Mouse (Mus musculus): ENCODE data around the gene Defb45.

The Defb45 gene

DNA sequence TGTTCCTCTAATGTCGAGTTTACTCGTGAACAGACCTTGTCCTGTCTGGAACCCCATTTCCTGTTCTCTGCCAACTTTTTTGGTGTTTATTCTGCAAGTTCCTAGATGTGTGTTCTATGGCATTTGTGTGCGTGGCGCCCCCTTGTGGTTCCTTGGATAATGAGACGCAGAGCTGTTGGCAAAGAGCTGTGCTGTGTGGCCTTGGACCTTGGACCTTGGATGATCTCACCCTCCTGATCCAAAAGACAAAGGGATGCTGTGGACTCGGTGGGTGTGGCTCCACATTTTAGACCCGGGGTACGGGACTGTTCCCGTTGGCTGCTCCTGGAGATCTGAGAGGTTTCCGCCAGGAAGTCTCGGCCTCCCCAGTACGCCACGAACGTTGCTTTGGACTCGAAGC, 4.9 kb upstream of the Defb45 start, which contains the start of gene Defb36:
TSS of gene Defb36 (plus strand) at position 271 of the 400 bp plus-strand sequence.
- DNase-seq = no peak

DNA sequence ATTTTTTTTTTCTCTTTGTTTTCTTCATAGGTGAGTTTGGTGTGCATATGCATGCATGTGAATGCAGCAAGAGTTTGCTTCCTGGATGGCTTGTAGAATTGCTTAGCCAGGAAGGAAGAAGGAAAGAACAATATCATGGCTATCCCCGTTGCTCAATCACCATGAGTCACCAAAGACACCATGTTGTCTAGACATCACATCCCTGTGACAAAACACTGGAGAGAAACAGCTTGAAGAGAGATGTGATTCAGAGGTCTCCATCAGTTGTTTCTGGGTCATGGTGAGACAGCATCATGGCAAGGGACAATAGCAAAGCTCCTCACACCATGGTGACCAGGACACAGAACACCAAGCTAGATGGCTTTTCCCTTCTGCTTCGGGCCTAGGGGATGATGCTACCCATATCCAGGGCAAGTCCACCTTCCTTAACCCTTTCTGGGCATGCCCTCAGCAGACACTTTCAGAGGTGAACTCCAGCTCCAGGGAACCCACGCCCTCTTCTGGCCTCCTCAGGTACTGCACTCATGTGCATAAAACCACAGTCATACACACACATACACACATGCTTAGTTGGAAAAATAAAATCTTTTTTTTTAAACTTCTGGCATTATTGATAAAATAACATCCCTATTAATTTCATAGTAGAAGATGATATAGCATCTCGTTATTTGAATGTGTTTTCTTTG, 2.2 kb upstream of the Defb45 start:
- no peak for DNase-seq

DNA sequence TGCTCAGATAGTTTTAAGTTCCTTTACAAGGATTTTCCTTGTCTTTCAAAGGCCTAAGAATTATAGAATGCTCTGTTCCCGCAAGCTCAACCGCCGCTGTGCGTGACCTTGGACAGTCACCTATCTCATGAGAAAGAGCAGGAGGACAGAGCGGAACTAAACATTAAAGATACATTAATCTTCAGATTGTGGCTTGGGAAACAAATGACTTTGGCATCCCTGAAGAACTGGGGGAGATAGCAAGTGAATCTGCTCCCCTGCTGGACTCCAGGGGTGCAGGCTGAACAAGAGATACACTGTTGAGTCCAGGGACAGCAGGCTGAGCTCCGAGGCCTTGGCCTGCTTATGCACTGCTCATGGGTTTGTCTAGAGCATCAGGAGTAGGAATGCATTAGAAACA, 877 bp upstream of the Defb45 start:
- no peak for DNase-seq

DNA sequence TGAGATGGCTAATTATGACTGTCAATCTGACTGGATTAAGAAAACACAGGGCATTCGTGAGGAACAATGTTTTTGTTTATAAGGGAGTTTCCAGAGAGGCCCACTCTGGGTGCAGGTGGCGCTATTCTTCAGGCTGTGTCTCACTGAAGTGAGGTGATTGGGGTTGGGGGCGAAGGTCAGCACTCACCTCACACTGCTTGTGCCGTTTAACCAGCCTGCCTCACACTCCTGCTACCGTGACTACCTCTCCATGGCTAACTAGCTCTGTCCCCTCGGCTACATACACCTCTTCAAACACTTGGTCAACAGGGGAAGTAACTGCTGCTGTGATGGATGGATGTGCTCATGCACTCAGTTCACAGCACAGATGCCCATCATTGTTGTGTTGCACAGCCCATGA, 10.2 kb downstream of the Defb45 start:
- no peak for DNase-seq

DNA sequence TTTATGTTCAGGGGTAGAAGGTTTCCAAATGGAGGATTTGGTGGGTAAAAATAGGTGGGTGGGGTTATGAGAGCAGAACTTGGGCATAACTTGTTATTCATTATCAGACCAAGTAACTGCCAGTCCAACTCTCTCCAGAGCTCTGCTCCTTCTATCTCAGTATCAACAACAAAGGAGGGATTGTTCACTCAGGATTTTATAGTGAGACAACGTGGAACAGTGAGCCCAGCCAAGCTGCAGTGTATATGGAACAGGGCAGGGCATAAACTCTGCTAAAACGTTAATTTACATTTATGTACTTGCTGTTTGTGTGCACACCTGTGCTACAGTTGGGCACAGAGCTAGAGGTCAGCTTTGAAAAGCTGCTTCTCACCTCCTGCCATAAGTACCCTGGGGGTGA, 10.7 kb downstream of the Defb45 start:
- no peak for DNase-seq

DNA sequence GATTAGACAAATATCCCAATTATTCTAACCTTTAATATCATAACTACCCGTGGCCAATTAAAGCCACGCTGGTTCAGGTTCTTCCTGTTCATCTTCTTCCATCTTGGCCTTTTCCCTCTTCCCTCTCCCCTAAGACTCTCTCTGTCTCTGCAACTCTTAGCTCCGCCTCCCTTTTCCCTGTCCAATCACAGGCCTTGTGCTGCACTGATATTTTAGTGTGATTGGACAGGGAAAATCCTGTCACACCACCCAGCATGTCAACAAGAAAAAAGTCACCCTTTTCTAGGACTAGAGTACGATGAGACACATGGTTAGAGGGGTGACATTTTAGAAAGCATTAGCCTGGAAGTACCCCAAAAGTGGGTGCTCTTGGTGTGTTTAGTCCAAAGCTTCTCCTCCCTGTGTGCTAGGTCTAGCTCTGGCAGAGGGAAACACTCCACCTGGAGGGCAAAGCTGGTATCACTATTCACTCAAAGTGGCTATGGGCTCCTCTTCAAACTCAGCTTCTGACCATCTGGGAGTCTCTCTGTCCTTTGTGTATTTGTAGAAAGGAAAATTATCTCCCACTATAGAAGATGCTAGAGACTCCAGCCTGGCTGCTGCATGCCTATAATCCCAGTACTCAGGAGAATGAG, 12.2 kb downstream of the Defb45 start:
- no peak for DNase-seq

DNA sequence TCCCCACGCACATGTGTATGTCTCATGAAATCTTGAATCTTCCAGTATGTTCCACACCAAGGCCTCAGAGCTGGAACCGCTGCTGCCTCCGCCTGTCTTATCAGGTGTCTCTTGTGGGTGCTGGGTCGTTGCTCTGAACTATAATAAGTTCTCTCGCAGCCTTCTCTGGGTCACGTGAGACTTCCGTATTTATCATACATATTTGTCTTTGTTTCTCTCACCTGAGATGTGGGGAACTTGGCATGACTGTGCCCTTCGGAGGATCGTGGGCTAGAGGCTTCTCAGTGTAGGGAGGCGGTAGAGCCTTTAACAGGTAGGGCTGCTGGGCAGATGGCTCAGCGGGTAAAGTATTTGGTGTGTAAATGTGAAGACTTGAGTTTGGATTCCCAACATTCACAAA, 18.6 kb downstream of the Defb45 start:
- no peak for DNase-seq

DNA sequence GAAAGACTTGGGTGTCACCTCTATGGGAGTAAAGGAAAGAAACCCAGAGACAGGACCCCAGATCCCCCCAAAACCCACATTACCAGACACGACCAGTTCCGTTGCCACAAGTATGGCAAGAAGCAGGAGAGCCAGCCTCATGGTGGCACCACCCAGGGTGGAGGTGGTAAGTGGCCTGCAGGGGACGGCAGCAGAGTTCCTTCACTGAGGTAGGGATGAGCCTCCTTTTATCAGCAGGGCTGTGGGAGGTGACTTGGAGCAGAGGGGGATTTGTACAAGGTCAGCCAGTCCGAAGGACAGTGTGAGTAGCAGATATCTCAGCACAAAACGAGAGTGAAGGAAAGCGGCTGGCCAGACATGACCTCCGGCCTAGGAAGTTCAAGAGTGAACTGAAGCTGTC, 19.1 kb downstream of the Defb45 start, which contains the start of gene Defb19:
TSS of gene Defb19 (minus strand) at position 206 of the 400 bp plus-strand sequence.
- no peak for DNase-seq

DNA sequence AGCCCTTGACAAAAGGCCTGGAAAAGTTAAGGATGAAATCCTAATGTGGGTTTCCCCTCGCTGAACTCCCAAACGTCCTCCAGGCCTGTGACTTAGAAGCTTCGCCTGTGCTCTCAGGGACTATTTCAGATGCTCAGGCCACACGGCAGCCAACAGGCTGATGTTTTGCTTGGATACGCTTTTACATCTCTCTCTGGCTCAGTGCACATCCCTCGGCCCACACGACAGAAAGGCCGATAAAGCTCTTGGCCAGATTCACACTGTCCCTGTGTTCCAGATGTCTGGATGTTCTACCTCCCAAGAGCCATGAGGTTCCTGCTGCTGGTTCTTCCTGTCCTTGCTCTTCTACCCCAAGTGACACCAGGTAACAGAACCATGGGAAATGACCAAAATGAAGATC, 25.7 kb downstream of the Defb45 start:
- no peak for DNase-seq

DNA sequence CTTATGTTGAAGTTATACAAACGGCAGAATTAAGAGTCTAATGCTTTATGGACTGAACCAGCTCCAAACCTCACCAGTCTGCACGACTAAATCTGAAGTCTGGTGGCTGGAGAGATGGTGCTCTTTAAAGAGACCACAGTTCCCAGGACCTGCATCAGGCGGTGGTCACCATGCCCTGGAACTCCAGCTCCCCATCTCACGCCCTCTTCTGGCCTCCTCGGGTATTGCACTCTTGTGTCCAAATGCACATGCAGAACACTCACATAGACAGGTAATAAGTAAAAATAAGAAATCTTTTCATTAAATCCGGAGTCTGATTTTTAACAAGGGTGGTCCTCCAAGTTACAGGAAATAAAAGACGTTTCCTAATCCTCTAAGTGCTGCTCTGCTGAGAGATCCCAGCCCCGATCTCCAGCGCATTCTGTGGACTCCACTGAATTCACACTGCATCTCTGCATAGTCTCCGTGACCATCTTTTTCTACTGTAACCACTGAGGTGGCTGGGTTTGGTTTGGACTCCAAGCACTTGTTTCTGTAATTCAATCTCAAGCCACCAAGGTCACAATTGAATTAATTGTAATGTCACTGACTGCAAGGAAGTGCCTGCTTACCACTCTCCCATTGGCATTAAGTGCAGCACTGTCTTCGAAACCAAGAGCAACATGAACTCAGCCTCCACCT, 26.9 kb downstream of the Defb45 start, which contains the start of gene Defb21:
TSS of gene Defb21 (plus strand) at position 631 of the 681 bp plus-strand sequence.
- no peak for DNase-seq

DNA sequence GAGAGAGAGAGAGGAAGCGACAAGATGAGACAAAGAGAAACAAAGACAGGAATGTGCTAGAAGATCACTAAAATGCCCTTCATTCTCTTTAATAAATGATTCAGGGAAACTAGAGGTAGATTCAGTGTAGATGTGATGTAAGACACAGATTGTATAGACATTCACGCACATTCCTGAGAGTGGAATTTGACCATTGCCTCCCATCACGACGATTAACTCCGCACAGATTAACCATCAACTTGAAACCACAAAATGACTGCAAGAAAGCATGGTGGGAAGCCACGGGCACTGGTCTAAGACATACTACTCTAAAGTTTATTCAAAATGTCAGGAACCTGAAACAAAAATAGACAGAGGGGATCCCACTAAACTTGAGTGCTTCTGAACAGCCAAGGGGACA, 28.9 kb downstream of the Defb45 start:
- no peak for DNase-seq

DNA sequence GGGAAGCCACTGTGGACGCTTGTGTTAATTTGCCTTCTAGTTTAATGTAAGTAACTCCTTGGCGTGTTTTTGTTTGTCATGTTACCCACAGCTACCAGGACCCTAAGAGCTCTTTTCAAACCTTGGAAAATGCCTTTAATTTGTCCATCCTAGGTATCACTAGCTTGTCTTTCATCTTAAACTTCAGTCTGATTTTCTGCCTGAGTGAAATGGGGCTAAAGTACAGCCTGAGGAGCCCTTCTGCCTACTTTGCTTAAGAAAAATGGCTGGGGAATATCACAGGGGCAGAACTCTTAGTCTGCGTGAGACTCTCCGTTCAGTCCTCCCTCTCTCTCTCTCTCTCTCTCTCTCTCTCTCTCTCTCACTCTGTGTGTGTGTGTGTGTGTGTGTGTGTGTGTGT, 29.3 kb downstream of the Defb45 start:
- no peak for DNase-seq

DNA sequence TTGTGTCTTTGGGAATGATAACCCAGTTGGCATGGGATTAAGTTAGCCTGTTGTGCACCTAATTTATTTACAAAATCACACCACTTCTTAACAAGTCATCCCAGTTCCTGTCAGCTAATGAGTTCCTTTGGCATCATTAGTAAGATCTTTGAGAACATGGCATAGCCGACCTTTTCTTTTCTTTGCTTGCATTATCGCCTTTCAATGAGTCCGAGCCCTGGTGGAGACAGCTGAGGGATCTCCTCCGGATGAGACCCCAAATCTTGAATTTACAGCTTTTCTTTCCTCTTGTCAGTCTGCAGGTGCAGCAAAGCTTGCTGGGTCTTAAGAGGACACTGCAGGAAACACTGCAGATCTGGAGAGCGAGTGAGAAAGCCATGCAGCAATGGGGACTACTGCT, 30.2 kb downstream of the Defb45 start, which contains the start of gene Gm17416:
TSS of gene Gm17416 (plus strand) at position 301 of the 400 bp plus-strand sequence.
- DNase-seq = no peak

DNA sequence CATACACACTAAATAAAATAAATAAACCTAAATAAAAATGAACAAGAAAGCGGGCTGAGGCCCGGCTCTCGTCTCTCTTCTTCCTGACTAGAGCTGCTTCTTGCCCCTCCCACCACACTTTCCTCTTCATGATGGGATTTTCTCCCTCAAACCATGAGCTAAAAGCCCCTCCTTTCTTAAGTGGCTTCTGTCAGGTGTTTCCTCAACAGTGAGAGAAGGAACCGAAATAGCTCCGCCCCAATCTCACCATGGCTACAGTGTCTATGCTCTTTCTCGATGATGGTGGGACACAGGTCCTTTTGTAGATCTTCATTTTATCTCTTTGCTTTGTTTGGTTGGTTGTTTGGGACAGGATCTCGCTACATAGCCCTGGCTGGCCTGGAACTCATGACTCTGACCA, 42.5 kb downstream of the Defb45 start:
- DNase-seq = no peak

DNA sequence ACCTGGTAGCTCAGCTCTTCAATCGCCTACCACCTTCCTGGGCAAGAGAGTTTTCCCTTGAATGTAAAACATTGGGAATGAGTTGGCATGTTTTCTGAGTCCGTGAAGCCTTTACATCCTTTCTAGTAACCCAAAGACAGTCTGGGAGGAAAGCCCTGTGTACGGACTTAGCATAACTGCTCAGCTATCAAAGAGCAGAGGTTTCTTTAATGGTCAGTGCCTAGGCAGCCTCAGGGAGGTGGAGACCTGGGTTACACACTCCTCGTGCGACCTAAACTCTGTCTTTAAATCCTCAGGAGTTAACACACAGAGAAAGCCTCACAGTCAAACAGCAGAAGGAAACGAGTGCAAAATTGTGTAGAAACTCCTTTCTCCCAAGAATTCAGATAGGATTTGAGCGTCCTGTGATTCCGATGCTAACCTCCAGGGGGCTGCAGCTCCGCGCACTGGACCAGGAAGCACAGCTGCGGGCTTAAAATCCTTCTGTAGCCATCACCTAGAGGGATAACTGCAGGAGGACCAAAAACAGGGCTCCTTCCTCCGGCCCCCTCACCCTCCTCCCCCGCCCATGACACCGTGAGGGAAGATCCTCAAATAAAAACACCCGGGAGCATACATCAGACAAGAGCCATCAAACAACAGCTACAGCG, 45.3 kb downstream of the Defb45 start:
- DNase-seq = peak; percentile 66

DNA sequence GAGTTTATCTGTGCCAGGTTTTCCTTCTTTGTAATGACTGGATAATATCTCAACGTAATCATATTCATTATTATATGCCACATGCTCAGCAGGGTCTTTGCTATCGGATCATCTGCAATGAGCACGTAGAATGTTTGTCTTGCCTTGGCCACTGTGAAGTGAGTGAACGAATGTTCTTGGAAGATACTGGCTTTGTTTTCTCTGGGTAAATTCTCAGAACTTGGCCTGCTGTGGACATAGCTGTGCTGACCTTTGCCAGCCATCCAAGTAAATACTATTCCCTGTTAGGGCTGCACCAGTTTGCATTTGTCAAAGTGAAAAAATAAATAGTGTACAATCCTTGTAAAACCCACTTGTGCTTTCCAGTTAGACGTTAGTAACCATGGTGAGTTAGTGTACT, 51.1 kb downstream of the Defb45 start:
- no peak for DNase-seq

DNA sequence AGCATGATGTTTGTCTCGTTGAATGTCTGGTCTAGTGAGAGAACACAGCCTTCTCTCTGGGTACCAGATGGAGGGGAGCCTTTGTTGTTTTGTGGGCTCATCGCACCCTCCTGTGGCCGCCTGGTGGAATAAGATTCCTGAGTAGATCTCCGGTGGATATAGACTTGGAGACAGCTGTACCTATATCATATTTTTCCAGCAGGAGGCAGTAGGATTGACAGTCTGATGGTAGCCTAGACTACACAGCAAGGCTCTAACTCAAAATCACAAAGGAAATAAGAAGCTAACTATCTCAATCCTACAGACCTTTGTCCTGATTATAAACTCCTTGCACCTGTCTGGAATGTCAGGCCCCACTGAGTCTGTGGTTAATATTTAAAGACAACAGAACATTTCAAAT, 54.5 kb downstream of the Defb45 start:
- DNase-seq = peak; percentile 67

DNA sequence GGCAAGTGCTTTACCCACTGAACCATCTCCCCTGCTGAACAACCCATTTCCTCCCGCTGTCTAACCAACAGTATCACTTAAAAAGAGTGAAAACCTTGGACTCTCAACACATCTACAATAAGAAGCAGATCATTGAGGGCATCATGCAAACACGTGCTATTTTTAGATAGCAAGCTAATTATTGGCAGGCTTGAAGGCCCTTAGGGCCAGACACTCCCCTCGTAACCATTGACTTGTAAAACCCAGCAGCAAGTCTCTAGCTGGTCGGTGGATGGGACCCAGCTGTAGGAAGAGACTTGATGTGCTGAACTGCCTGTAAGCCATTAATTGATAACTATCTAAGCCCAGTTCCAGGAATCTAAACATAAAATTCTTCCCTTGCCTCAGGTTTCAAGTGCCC, 55.7 kb downstream of the Defb45 start:
- DNase-seq = no peak
